7 mouse cellular contexts compared by ENCODE assay signal in the genomic region with DNA sequence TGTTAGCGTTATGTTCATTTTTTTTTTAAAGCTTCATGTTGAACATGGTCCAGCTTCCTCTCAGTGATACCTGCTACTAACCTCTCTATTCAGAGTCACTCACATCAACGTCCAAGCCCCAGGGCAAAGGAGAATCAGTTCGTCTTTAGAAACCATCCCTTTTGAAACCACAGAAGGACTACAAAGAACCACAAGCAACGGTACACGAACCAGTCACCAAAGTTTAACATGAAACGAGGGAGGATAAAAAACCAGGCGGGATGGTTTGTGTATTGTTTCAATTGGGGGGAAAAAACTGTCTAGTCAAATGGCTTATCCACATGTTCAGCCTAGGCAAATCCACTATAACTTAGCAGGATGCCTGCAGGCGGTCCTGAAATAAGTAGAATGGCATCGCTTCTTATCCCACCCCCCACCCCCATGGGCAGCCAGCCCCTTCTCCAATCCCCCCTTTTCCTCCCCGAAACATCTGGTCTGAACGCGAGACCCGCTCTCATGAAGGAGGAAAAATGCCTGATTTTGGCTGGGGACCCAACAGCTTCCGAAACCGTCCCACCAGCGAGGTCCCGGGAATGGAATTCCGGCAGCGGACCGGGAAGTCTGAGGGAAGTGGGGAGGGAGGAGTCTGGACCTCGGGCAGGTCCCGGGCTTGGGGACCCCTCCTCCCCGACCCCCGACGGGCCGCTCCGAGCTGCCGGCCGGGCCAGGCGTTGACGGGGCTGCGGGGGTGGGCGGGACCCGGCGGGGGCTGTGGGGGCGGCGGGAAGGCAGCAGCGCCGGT. TPM values are rescaled to one million over a fixed set of nuclear protein-coding genes. Genes with fewer than 3 reads are reported as not detected.
DNase-seq lines count a peak whose midpoint lies in the region; ATAC-seq and TF ChIP-seq lines count a peak whose summit lies in the region.

No protein-coding gene starts in this region.

- no peaks in the 10 kb centered on the region for H3K79me2 ChIP-seq in liver, adult 2 months (ENCODE audit: control insufficient read depth, insufficient read depth, low read length)

- peak; percentile 66 for ATAC-seq in embryonic facial prominence, embryonic 11.5 days (replicated peaks; ENCODE audit: insufficient number of reproducible peaks, low FRiP score, low TSS enrichment, low read depth)

- DNase-seq in thymus, adult 2 months, result no peak
- no peak for DNase-seq in thymus, postnatal 10 days (ENCODE audit: low spot score in 2 of 2)
- DNase-seq in embryonic facial prominence, embryonic 11.5 days (ENCODE audit: low spot score), result peak; percentile 66
- DNase-seq in heart, postnatal 36 days, result peak; percentile 31 to 61
- no peak for DNase-seq in liver, adult 2 months (ENCODE audit: extremely low read depth, low read depth, low spot score)
- no peak for DNase-seq in thymus, postnatal 25 days

- peak overlapping the region; percentile 68 for H3K4me3 ChIP-seq in thymus, adult 2 months (ENCODE audit: control insufficient read depth, insufficient read depth, low read length)
- peak overlapping the region; percentile 86 for H3K4me3 ChIP-seq in embryonic facial prominence, embryonic 11.5 days (ENCODE audit: low read depth, low read length)
- peak overlapping the region; percentile 68 for H3K4me3 ChIP-seq in liver, adult 2 months (ENCODE audit: insufficient read depth, low read depth, low read length)
- peak overlapping the region; percentile 60 for H3K4me3 ChIP-seq in olfactory bulb, adult 2 months (ENCODE audit: insufficient read depth, low read depth, low read length)

- H3K4me1 ChIP-seq in thymus, adult 2 months (replicated peaks; ENCODE audit: control insufficient read depth, insufficient read depth, low read length), result peaks cover 12% of the 10 kb centered on the region
- peaks cover 9% of the 10 kb centered on the region for H3K4me1 ChIP-seq in embryonic facial prominence, embryonic 11.5 days (ENCODE audit: control insufficient read depth, insufficient read depth, low read length)
- H3K4me1 ChIP-seq in liver, adult 2 months (ENCODE audit: control insufficient read depth, insufficient read depth, low read length), result peaks cover 2% of the 10 kb centered on the region
- peaks cover 8% of the 10 kb centered on the region for H3K4me1 ChIP-seq in olfactory bulb, adult 2 months (ENCODE audit: control insufficient read depth, insufficient read depth, low read length)

- intact Hi-C loops in heart, postnatal 36 days (cut with DNase I), result loop anchor here (1.0 to 2.0 kb wide), 4 partner anchors 27 to 52 kb away; no protein-coding TSS in a partner anchor

- WGBS in thymus, adult 2 months, result 1% methylated on average over 39 of the region's 39 CpGs
- WGBS in embryonic facial prominence, embryonic 11.5 days, result 2% methylated on average over 38 of the region's 39 CpGs
- WGBS in liver, adult 2 months, result 4% methylated on average over 39 of the region's 39 CpGs
- 3% methylated on average over 39 of the region's 39 CpGs for WGBS in olfactory bulb, adult 2 months

- peak overlapping the region; percentile 69 for H3K4me2 ChIP-seq in embryonic facial prominence, embryonic 11.5 days (ENCODE audit: low read depth, low read length)

- H3K27ac ChIP-seq in thymus, adult 2 months (ENCODE audit: control insufficient read depth, insufficient read depth, low read length), result no peak overlapping the region
- H3K27ac ChIP-seq in embryonic facial prominence, embryonic 11.5 days (replicated peaks; ENCODE audit: low read depth, low read length), result peak overlapping the region; percentile 92
- H3K27ac ChIP-seq in liver, adult 2 months (replicated peaks; ENCODE audit: insufficient read depth, low read depth, low read length), result no peak overlapping the region
- no peak overlapping the region for H3K27ac ChIP-seq in olfactory bulb, adult 2 months (ENCODE audit: insufficient read depth, low read depth, low read length)

- H3K9ac ChIP-seq in embryonic facial prominence, embryonic 11.5 days (replicated peaks; ENCODE audit: low read length), result peak overlapping the region; percentile 92
- peak overlapping the region; percentile 74 for H3K9ac ChIP-seq in liver, adult 2 months (ENCODE audit: low read depth, low read length)

- H3K36me3 ChIP-seq in thymus, adult 2 months (ENCODE audit: control insufficient read depth, insufficient read depth, low read length), result no peaks in the 10 kb centered on the region
- H3K36me3 ChIP-seq in embryonic facial prominence, embryonic 11.5 days (replicated peaks; ENCODE audit: control insufficient read depth, insufficient read depth, low read depth, low read length), result no peaks in the 10 kb centered on the region
- H3K36me3 ChIP-seq in liver, adult 2 months (ENCODE audit: control insufficient read depth, insufficient read depth, low read length), result no peaks in the 10 kb centered on the region

- no peaks in the 10 kb centered on the region for H3K9me3 ChIP-seq in embryonic facial prominence, embryonic 11.5 days (replicated peaks; ENCODE audit: control insufficient read depth, low read length)

- TF ChIP-seq CTCF in thymus, adult 2 months (IDR thresholded peaks at IDR 0.05; ENCODE audit: borderline replicate concordance, control insufficient read depth, extremely low read depth, insufficient read depth, low read length, poor library complexity), result no peak
- TF ChIP-seq CTCF in liver, adult 2 months (IDR thresholded peaks at IDR 0.05; ENCODE audit: low read depth, low read length), result no peak
- no peak for TF ChIP-seq CTCF in olfactory bulb, adult 2 months (IDR thresholded peaks at IDR 0.05; ENCODE audit: insufficient read depth, low read depth, low read length)

- no peak for TF ChIP-seq POLR2A in thymus, adult 2 months (IDR thresholded peaks at IDR 0.05; ENCODE audit: control insufficient read depth, extremely low read depth, insufficient read depth, low read length, poor library complexity)
- no peak for TF ChIP-seq POLR2A in liver, adult 2 months (IDR thresholded peaks at IDR 0.05; ENCODE audit: extremely low read depth, insufficient read depth, low read length)
- TF ChIP-seq POLR2A in olfactory bulb, adult 2 months (IDR thresholded peaks at IDR 0.05; ENCODE audit: insufficient read depth, low read depth, low read length), result no peak

- H3K27me3 ChIP-seq in thymus, adult 2 months (ENCODE audit: control insufficient read depth, insufficient read depth, low read length), result no peaks in the 10 kb centered on the region
- H3K27me3 ChIP-seq in embryonic facial prominence, embryonic 11.5 days (ENCODE audit: control insufficient read depth, insufficient read depth, low read length), result no peaks in the 10 kb centered on the region
- peaks cover 5% of the 10 kb centered on the region; the same call in 1 of the 2 replicates for H3K27me3 ChIP-seq in liver, adult 2 months (ENCODE audit: control insufficient read depth, insufficient read depth, low read length)

RNA-seq across cellular contexts. Expression of a gene that starts 0.7 kb away (rescaled TPM):
- polyA plus RNA-seq in thymus, adult 2 months (2012; rRNA removed), result 55.5 and 59.6 TPM in 2 replicates
- polyA plus RNA-seq in embryonic facial prominence, embryonic 11.5 days (2014; fragmentation: Nextera tagmentation; extraction: Ambion mirVana), result 17.1 and 17.6 TPM in 2 replicates
- 10 to 100 TPM; 19.0 to 22.3 TPM for total RNA-seq in heart, postnatal 36 days (2021)
- 1.3 and 2.5 TPM in 2 replicates for total RNA-seq in liver, adult 2 months (2014; rRNA removed)
- polyA plus RNA-seq in liver, adult 2 months (2012; rRNA removed), result 1.7 and 2.2 TPM in 2 replicates
- polyA plus RNA-seq in olfactory bulb, adult 2 months (2012; ENCODE audit: insufficient read depth, insufficient read length, low replicate concordance, missing spikeins), result not detected in 2 replicates

RNA-seq across cellular contexts. Expression of a gene that starts 23.1 kb away (rescaled TPM):
- 723 and 818 TPM in 2 replicates for polyA plus RNA-seq in thymus, adult 2 months (2012; rRNA removed)
- 225 and 228 TPM in 2 replicates for polyA plus RNA-seq in embryonic facial prominence, embryonic 11.5 days (2014; fragmentation: Nextera tagmentation; extraction: Ambion mirVana)
- total RNA-seq in heart, postnatal 36 days (2021), result 100 to 1,000 TPM; 233 to 243 TPM
- total RNA-seq in liver, adult 2 months (2014; rRNA removed), result 699 and 816 TPM in 2 replicates
- 2,160 and 2,362 TPM in 2 replicates for polyA plus RNA-seq in liver, adult 2 months (2012; rRNA removed)
- 839 TPM in 1 of 2 replicates, not detected in the other for polyA plus RNA-seq in olfactory bulb, adult 2 months (2012; ENCODE audit: insufficient read depth, insufficient read length, low replicate concordance, missing spikeins)

Comparison
In these comparisons a context has a peak if more than half of its experiments do, and no peak if none do; other contexts are left out.
1. DNase-seq: peak in embryonic facial prominence, embryonic 11.5 days (single experiment) and heart, postnatal 36 days (2 of 2); none in thymus, adult 2 months (single experiment), thymus, postnatal 10 days (0 of 2), liver, adult 2 months (single experiment) and thymus, postnatal 25 days (single experiment).
2. Peak in every context shown above with its lines, with median percentiles within 50 percentile points of each other: H3K4me3 ChIP-seq.